Mouse (Mus musculus) left cerebral cortex, adult 2 months (tissue): ENCODE measurements around the gene Eef1akmt2. TPM values are rescaled to one million over a fixed set of nuclear protein-coding genes. Genes with fewer than 3 reads are reported as not detected.

Source experiments
- DNase-seq, 2 experiments: peaks; one replicate each; pipeline ENCODE4 v3.0.0; 2021 to 2022; ENCODE audit warnings: low spot score in 2 of 2, mixed read lengths in 1 of 2; ENCODE audit errors: extremely low spot score in 1 of 2
- H3K27ac ChIP-seq: fragments of 200-600 bp; 2 replicates; pipeline ENCODE4 v1.8.1; 2022
- H3K4me3 ChIP-seq: fragments of 200-600 bp; 2 replicates; pipeline ENCODE4 v1.8.1; 2022
- CTCF ChIP-seq: fragments of 200-600 bp; IDR thresholded peaks from 2 replicates; pipeline ENCODE4 v1.8.1; 2022; ENCODE audit warnings: antibody characterized with exemption, mild to moderate bottlenecking, moderate library complexity
- intact Hi-C: fragments of 180-260 bp; cut with DNase I; formaldehyde crosslinking; loops from one replicate; pipeline ENCODE4 v1.15.1; 2025
- long read RNA-seq, 2 experiments: library from polyadenylated mRNA; stranded (forward); transcript quantifications; one replicate each; pipeline ENCODE4 v2.0.0; 2021; ENCODE audit warnings: borderline mapping rate in 2 of 2
- total RNA-seq, 2 experiments: library from RNA; stranded (reverse); gene quantifications; 2 replicates each; pipeline ENCODE4 v1.2.3; 2021

Eef1akmt2 gene
- 10 to 100 TPM; 33.2 to 33.8 TPM for total RNA-seq
- long read RNA-seq, experiment 1, transcript Eef1akmt2-201 (6 exons, 1,107 nt) = major isoform, 8 of 31 reads
- long read RNA-seq, experiment 1, partial matches to known transcripts = 5 of 31 reads
- long read RNA-seq, experiment 1, other reads (novel, unspliced or antisense) = 14 of 31 reads
- long read RNA-seq, experiment 2, transcript Eef1akmt2-201 (6 exons, 1,107 nt) = major isoform, 6 of 25 reads
- long read RNA-seq, experiment 2, partial matches to known transcripts = 0 of 25 reads
- long read RNA-seq, experiment 2, other reads (novel, unspliced or antisense) = 14 of 25 reads

DNA sequence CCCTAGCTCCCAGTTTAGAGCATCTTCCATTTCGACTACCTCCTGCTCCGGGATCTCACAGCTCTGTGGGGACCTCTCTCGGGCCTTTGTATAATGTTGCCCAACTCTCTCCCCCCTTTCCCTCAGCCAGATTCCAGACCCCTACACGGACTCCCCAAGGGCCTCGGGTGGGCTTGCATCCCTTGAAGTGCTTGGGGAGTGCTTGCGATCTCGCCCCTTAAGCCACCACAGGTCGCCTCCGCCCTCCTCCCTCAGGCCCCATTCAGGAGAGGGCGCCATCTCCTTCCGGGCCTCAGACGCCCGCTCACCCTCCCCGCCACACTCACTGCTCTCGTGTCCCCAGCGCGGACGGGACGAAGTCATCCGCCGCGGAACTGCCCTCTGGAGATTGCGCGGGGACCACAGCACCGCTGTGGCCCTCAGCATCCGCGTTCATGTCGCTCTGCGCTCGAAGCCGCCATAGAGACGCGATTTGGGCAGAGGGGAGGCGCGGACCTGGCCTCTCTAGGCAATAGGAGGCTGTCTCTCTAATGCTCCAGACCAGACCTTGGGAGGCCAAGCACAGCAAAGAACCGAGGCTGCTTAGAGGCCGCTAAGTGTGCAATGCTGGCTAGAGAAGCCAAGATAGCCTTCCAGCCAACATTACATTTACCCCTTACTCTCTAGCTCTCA is at the start of gene Eef1akmt2:
Gene Eef1akmt2 (minus strand): TSS at position 501 of the 672 bp plus-strand sequence.
- TF ChIP-seq CTCF = peak; percentile 17
- intact Hi-C loops = loop anchor here (1.0 to 10.0 kb wide), 3 partner anchors 40 to 782 kb away; partner anchors contain the start of genes Edrf1 and Fam53b
- peak within 1 kb of the TSS; percentile 66 for H3K4me3 ChIP-seq
- DNase-seq = peak; percentile 80 to 81
- peak within 1 kb of the TSS; percentile 98 for H3K27ac ChIP-seq

DNA sequence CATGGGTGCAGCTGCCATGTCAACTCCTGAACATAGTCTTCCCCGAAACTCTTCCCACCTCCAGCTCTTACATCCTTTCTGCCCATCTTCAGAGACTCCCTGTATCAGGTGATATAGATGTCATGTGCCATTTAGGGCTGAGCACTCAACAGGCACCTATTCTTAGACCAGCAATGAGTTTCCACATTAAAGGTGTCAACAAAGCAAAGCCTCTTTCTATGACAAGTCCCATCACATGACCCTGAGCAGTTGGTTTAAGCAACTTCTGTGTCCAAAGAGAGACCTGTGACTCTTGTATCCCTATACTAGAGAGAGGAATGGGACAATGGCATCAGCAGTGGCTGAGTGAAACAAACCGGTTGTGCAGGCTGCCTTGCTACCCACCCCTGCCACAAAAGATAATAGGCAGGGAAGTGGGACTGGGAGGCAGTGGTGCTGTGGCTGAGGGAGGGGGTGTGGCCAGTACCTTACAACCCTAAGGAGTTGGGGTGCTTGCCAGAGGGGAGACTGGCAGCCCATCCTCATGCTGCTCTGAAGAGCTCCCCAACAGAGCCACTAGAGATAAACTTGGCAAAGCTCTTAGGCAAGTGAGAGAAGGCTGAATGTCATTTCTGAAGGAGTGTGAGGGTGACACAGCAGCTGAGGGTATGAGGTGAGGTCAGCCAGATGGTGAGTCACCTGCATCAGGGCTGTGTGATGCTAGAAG is 48.5 kb upstream of the Eef1akmt2 start:
- no peak for DNase-seq
- no peak overlapping the region for H3K27ac ChIP-seq
- H3K4me3 ChIP-seq = no peak overlapping the region
- TF ChIP-seq CTCF = no peak
- intact Hi-C loops = no loop called here

DNA sequence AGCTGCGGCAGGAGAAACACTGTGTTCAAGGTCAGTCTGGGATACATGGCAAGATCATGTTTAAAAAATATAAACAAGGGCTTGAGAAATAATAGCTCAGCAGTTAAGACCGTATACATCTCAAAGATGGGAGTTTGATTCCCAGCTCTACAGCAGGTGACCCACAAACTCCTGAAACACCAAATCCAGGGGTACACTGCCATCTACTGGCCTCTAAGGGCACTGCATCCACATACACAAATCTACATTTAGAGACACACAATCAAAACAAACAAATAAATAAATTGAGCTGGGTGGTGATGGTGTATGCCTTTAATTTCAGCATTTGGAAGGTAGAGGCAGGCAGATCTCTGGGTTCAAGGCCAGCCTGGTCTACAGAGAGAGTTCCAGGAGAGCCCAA is 45.8 kb upstream of the Eef1akmt2 start:
- peak; percentile 53 for TF ChIP-seq CTCF
- H3K27ac ChIP-seq = no peak overlapping the region
- no peak overlapping the region for H3K4me3 ChIP-seq
- intact Hi-C loops = no loop called here
- DNase-seq = no peak

DNA sequence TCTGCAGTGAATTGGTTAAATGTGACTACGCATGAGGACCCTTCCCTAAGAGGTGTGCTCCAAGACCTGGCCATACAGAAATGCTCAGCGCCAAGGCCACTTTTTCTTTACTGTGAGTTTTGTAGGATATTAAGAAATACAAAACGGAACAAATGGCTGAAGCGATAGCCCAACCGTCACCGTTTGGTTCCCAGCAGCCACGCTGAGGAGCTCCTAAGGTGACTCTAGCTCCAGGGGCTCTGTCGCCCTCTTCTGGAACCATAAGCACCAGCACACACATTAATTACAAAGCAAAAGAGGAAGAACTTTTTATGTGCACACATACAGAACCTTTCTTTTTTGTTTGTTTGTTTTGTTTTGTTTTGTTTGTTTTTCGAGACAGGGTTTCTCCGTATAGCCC is 44.8 kb upstream of the Eef1akmt2 start:
- intact Hi-C loops = no loop called here
- no peak for DNase-seq
- no peak overlapping the region for H3K27ac ChIP-seq
- no peak overlapping the region for H3K4me3 ChIP-seq
- TF ChIP-seq CTCF = peak; percentile 4; the same call in 1 of the 2 replicates

DNA sequence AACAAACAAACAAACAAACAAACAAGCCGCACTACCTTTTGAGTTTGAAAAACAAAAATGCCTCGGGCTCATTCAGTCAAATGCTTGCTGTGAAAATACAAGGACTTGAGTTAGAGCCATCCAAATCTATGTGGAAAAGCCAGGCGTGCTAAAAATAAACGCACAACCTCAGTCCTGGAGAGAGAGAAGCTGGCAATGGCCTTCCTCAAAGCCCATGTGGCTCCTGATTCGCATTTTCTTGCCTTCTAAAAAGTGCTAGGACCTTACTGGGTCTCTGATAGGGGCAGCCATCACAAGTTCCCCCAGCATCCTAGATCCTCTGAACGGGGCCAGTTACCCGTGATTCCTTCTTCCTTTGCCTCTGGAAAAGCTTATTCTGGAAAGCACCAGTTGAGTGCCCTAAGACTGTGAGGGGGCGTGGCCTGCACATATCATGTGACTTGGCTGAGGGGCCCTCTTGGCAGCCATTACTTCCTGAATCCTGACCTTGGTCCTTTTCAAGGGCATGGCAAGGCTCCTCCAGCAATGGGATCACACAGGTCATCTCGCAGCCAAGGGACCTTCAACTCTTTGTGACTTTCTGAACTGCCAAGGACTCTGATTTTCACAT is 43.8 kb upstream of the Eef1akmt2 start:
- H3K4me3 ChIP-seq = no peak overlapping the region
- H3K27ac ChIP-seq = no peak overlapping the region
- DNase-seq = no peak
- intact Hi-C loops = no loop called here
- TF ChIP-seq CTCF = no peak

DNA sequence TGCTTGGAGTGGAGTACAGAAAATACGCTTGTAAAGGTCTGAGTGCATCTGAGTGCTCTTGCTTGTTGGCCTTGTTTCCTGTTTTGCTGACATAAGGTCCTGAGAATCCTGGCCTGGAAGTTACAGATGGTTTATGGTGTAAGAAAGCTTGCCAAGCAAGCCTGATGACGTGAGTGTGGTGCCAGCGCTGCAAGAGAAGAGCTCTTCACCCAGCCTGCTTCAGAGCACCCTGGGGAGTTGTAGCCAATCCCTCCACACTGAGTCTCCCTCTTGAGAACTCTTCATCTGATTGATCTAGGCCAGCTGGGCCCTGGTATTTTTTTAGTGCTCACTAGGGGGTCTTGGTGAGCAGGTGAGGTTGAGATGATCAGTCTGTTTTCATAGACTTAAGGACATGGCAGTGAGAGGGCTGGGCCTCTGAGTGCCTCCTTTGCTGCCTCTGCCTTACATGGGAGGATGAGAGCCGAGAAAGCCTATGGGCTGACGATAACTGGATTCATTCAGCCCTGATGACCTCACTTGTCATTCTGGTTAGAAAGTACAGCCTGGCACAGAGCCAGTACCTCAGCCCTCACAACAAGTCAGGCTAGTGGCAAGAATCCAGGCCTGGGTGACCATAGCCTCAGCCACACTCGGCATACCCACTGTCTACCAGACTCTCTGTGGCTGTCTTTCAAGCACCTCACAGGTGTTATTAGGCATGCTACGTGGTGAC is 42.5 kb upstream of the Eef1akmt2 start:
- intact Hi-C loops = no loop called here
- H3K27ac ChIP-seq = no peak overlapping the region
- H3K4me3 ChIP-seq = no peak overlapping the region
- TF ChIP-seq CTCF = no peak
- no peak for DNase-seq

DNA sequence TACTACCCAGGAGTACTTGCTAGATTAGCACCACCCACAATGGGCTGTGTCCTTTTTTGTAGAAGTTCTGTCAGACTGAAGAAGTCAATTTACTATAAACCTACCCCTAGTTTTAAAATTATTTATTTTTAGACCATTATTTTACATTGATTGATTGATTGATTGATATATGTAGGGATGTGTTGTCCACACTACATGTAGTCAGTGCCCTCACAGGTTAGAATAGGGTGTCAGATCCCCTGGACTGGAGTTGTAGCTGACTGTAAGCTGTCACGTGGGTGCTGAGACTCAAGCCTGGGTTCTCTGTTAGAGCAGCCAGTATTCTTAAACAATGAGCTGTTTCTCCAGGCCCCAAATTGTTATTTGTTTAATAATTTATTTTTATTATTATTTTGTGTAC is 40.9 kb upstream of the Eef1akmt2 start:
- no peak for DNase-seq
- Histone ChIP-seq H3K27ac (no peak overlapping the region), H3K4me3 (no peak overlapping the region)
- no peak for TF ChIP-seq CTCF
- intact Hi-C loops = no loop called here

DNA sequence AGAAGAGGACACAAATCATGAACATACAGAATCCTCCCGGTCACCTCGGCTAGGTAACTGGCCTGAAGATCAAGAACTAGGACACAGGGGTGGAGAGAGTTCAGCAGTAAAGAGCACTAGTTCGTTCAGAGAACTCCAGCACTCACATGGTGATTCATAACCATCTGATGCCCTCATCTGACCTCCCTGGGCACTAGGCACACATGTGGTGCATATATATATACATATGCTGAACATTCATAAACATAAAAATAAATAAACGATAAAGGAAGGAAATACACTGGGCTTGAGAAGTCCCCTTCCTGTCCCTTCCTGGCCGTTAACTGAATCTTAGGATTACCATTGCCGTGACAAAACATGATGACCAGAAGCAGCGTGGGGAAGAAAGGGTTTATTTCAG is 40.3 kb upstream of the Eef1akmt2 start:
- TF ChIP-seq CTCF = no peak
- intact Hi-C loops = no loop called here
- H3K27ac ChIP-seq = no peak overlapping the region
- H3K4me3 ChIP-seq = no peak overlapping the region
- DNase-seq = no peak

DNA sequence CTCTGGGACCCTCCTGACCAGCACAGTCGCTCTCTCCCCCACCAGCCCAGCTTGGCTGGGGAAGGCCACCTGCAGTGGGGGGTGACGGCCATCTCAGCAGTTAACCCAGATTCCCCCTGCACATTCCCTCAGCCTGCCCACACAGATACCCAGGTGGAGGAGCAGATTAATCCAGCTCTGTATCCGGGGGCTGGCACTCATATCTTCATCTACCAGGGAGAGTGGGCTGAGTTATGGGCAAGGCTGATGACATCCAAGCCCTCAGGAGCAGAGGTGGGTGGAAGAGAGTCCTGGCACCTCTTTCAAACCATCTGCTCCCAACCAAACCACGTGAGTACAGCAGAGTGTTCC is 39.8 kb upstream of the Eef1akmt2 start:
- no peak for DNase-seq
- no peak for TF ChIP-seq CTCF
- intact Hi-C loops = no loop called here
- H3K4me3 ChIP-seq = no peak overlapping the region
- H3K27ac ChIP-seq = no peak overlapping the region

DNA sequence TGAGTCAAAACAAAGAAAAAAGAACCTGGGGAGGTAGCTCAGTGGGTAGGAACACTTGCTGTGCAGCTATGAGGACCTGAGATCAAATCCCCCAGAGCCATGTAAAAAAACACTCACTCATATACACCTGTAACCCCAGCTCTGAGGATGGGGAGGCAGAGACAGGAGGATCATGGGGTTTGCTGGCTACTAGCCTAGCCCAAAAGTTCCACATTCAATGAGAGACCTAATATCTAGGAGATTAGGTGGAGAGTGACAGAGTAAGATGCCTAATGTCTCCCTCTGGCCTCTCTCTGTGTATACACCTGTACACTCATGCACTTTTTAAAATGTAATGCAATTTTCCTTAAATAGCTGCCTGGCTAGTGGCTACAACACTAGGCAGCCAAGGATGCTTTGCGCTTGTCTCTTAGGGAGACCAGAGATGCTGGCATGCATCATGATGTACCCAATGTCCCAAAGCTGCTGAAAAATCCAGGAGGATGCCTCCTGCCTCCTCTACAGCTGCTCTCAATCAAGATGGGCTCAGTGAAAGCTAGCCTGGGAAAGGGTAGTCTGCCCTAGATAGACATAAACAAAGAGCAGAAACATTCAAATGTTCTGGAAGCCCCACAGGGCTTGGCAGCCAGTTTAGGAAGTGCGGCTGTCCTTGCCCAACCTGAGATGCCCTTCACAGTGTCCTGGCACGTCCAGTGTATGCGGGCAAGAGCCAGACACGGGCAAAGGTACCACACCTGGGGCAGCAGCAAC is 39.3 kb upstream of the Eef1akmt2 start:
- Histone ChIP-seq H3K27ac (no peak overlapping the region), H3K4me3 (no peak overlapping the region)
- intact Hi-C loops = no loop called here
- no peak for TF ChIP-seq CTCF
- peak in 1 of 2 experiments; percentile 13 for DNase-seq

DNA sequence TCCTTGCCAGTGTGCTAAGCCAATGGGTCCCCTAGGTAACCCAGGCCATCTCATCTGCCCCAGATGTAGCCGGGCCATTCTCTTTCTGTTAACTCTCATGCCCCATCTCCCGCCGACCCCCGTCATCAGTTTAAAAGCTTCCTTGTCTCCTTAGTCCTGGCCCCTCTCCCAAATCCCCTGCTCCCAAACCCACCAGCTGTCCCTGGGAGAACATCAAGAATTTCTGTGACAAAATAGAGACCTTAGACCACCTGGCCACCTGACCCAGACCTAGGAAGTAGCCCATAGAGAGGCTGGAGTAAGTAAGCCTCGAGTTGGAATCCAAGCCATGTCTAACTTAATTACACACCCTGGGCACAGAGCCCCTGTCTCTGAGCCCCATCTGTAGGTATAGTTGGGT is 37.7 kb upstream of the Eef1akmt2 start:
- TF ChIP-seq CTCF = no peak
- intact Hi-C loops = no loop called here
- no peak for DNase-seq
- Histone ChIP-seq H3K4me3 (no peak overlapping the region), H3K27ac (no peak overlapping the region)
